Mouse (Mus musculus): Measurements from ENCODE around the gene Ogdh. TPM values are rescaled to one million over a fixed set of nuclear protein-coding genes. Genes with fewer than 3 reads are reported as not detected.
A peak's percentile ranks its signal among the peaks of the same experiment; 100 is the strongest.

Gene Ogdh
- total and polyA plus RNA-seq, 3 experiments: 91.8 to 118 (median 94.9) TPM

DNA sequence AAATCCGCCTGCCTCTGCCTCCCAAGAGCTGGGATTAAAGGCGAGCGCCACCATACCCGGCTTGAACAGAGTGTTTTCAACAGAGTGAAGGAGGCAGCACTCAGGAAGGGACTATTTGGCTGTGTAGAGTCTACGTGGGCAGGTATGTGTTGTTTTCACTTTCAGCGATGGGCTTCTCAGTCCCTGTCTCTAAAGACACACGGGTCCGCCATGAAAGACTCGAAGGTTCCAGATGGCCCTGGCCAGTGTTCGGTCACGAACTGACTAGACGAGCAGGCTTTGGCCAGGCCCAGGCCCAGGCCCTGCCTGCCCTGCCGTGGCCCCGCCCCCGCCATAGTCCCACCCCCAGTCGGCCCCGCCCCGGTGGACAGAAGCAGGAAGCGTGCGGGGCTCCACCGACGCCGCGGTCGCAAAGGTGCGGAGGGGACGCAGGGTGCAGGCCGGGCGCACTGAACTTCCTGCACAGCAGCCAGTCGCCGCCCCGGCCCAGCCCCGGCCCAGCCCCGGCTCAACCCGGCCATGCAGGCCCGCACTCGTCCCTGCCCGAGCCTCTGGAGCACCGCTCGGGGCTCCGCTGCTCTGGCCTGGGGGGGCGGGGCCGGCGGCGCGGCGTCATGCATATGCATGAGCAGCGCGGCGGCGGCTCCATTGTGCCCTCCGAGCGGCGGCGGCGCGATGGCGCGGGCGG is 97.4 kb downstream of the Ogdh start, which contains the start of gene Zmiz2:
Zmiz2 (plus strand) TSS at position 349 of the 688 bp plus-strand sequence.
- peak; percentile 96 for DNase-seq (ENCODE audit: low read depth, low spot score)
- H3K4me3 ChIP-seq (ENCODE audit: control insufficient read depth in 1 of 2, insufficient read depth in 1 of 2, low read depth in 2 of 2, low read length in 2 of 2): peak within 1 kb of the TSS; percentile 94 to 99
- no peaks in the 10 kb centered on the region for H3K9me3 ChIP-seq (replicated peaks; ENCODE audit: insufficient read depth, low read length)
- peak within 1 kb of the TSS; percentile 78 for H3K27ac ChIP-seq (ENCODE audit: control insufficient read depth, low read depth, low read length)
- TF ChIP-seq NELFE (IDR thresholded peaks at IDR 0.05; ENCODE audit: low read depth, low read length) (peak; percentile 90), ZNF384 (IDR thresholded peaks at IDR 0.05; ENCODE audit: low read depth, low read length) (peak; percentile 48; the same call in 1 of the 2 replicates), SMC3 (IDR thresholded peaks at IDR 0.05; ENCODE audit: low read depth, low read length) (no peak), KAT2A (conservative IDR thresholded peaks at IDR 0.05; ENCODE audit: low read depth, low read length) (no peak), HCFC1 (IDR thresholded peaks at IDR 0.05; ENCODE audit: low read depth, low read length) (peak; percentile 81), ELF1 (IDR thresholded peaks at IDR 0.05; ENCODE audit: low read depth, low read length) (peak; percentile 90), POLR2AphosphoS2 (IDR thresholded peaks at IDR 0.05; ENCODE audit: low read length) (peak; percentile 93), POLR2A (IDR thresholded peaks at IDR 0.05; ENCODE audit: control insufficient read depth in 1 of 2, insufficient read depth in 1 of 2, low read depth in 1 of 2, low read length in 2 of 2, poor library complexity in 1 of 2) (peak; percentile 84 to 93), MYC (IDR thresholded peaks at IDR 0.05; ENCODE audit: low read depth, low read length) (no peak), MXI1 (IDR thresholded peaks at IDR 0.05; ENCODE audit: low read depth, low read length) (peak; percentile 54; the same call in 1 of the 2 replicates), MEF2A (IDR thresholded peaks at IDR 0.05; ENCODE audit: extremely low read depth, insufficient replicate concordance, low read depth, low read length, poor library complexity, severe bottlenecking) (no peak), GABPA (IDR thresholded peaks at IDR 0.05; ENCODE audit: low read depth, low read length) (no peak), MAZ (IDR thresholded peaks at IDR 0.05; ENCODE audit: low read depth, low read length) (peak; percentile 59; the same call in 1 of the 2 replicates), ZC3H11A (IDR thresholded peaks at IDR 0.05; ENCODE audit: low read depth, low read length) (no peak; the same call in 1 of the 2 replicates), E2F4 (IDR thresholded peaks at IDR 0.05; ENCODE audit: borderline replicate concordance, low read depth, low read length) (no peak), MAFK (IDR thresholded peaks at IDR 0.05; ENCODE audit: borderline replicate concordance, low read depth, low read length) (no peak), NRF1 (IDR thresholded peaks at IDR 0.05; ENCODE audit: insufficient read depth, low read depth, low read length, poor library complexity, severe bottlenecking) (peak; percentile 41; the same call in 1 of the 2 replicates), JUND (IDR thresholded peaks at IDR 0.05; ENCODE audit: low read depth, low read length) (no peak), UBTF (IDR thresholded peaks at IDR 0.05; ENCODE audit: borderline replicate concordance, insufficient read depth, low read depth, low read length) (0 out of 2 replicates have a peak, but pooled peaks have one; percentile 42), ZMIZ1 (IDR thresholded peaks at IDR 0.05; ENCODE audit: low read depth, low read length) (peak; percentile 91), TBP (IDR thresholded peaks at IDR 0.05; ENCODE audit: low read depth, low read length) (peak; percentile 93), MAX (IDR thresholded peaks at IDR 0.05; ENCODE audit: low read length) (no peak; the same call in 1 of the 2 replicates), SIN3A (IDR thresholded peaks at IDR 0.05; ENCODE audit: low read length) (peak; percentile 69), MYB (IDR thresholded peaks at IDR 0.05; ENCODE audit: low read depth, low read length) (peak; percentile 71), CHD1 (IDR thresholded peaks at IDR 0.05; ENCODE audit: low read depth, low read length) (0 out of 2 replicates have a peak, but pooled peaks have one; percentile 59)
- H3K4me1 ChIP-seq (ENCODE audit: control insufficient read depth in 1 of 2, insufficient read depth in 2 of 2, low read length in 2 of 2): peaks cover 10 to 28% of the 10 kb centered on the region in 2 experiments
- no peaks in the 10 kb centered on the region for H3K27me3 ChIP-seq (ENCODE audit: control insufficient read depth in 1 of 2, insufficient read depth in 2 of 2, low read length in 2 of 2)
- peak within 1 kb of the TSS; percentile 74 for H3K9ac ChIP-seq (ENCODE audit: control insufficient read depth, low read depth, low read length, poor library complexity, severe bottlenecking)
- peaks cover 32% of the 10 kb centered on the region for H3K79me2 ChIP-seq (ENCODE audit: control insufficient read depth, insufficient read depth, low read length, poor library complexity)
- H3K36me3 ChIP-seq (ENCODE audit: control insufficient read depth in 1 of 2, insufficient read depth in 2 of 2, low read length in 2 of 2): peaks cover 0 to 32% of the 10 kb centered on the region in 2 experiments; a peak in 2 of 4 replicates
